Mouse (Mus musculus): ENCODE results near the gene Ripk3. TPM values are rescaled to one million over a fixed set of nuclear protein-coding genes. Genes with fewer than 3 reads are reported as not detected.

The Ripk3 gene
- total and polyA plus RNA-seq, 2 experiments from 2014 or later = 0.90 to 2.0 TPM

GRCm38 (mm10) chr14:55745861-55746237 lies 42.8 kb downstream of the Ripk3 start:
- H3K36me3 ChIP-seq (ENCODE audit: insufficient read depth) = peaks cover 24% of the 10 kb centered on the region
- H3K4me1 ChIP-seq (ENCODE audit: insufficient read depth) = 0 out of 2 replicates have a peak, but pooled peaks cover 12% of the 10 kb centered on the region
- no peak for TF ChIP-seq CTCF (IDR thresholded peaks at IDR 0.05; ENCODE audit: low read depth)
- ATAC-seq = no peak
- H3K9me3 ChIP-seq (ENCODE audit: low read length) = no peaks in the 10 kb centered on the region
- H3K27me3 ChIP-seq (ENCODE audit: insufficient read depth, low read length) = no peaks in the 10 kb centered on the region
- no peak for DNase-seq
- peak overlapping the region; percentile 62; the same call in 1 of the 2 replicates for H3K27ac ChIP-seq (ENCODE audit: low read depth, low read length)
- 0% methylated on average over 31 of the region's 31 CpGs for WGBS
- H3K4me3 ChIP-seq (ENCODE audit: low read depth, low read length) = peak overlapping the region; percentile 87
- peak overlapping the region; percentile 88 for H3K4me2 ChIP-seq (ENCODE audit: low read depth)
- H3K9ac ChIP-seq = peak overlapping the region; percentile 62

- Histone ChIP-seq H3K4me1 (ENCODE audit: insufficient read depth) (0 out of 2 replicates have a peak, but pooled peaks cover 12% of the 10 kb centered on the region), H3K36me3 (ENCODE audit: insufficient read depth) (peaks cover 24% of the 10 kb centered on the region), H3K4me3 (ENCODE audit: low read depth, low read length) (peak within 1 kb of the TSS; percentile 87), H3K9me3 (ENCODE audit: low read length) (no peaks in the 10 kb centered on the region), H3K9ac (peak within 1 kb of the TSS; percentile 62), H3K4me2 (ENCODE audit: low read depth) (peak within 1 kb of the TSS; percentile 88), H3K27ac (ENCODE audit: low read depth, low read length) (peak within 1 kb of the TSS; percentile 62; the same call in 1 of the 2 replicates), H3K27me3 (ENCODE audit: insufficient read depth, low read length) (no peaks in the 10 kb centered on the region)
- no peak for TF ChIP-seq CTCF (IDR thresholded peaks at IDR 0.05; ENCODE audit: low read depth)
- ATAC-seq (peak; percentile 92), DNase-seq (peak; percentile 89)
- WGBS = 2% methylated on average over 42 of the region's 48 CpGs
Observed at GRCm38 (mm10) chr14:55745180-55745860, 43.3 kb downstream of the Ripk3 start, which contains the start of the genes Dhrs1 and Nop9. Gene Dhrs1 (minus strand): TSS chr14:55745690. Gene Nop9 (plus strand): TSS chr14:55745693.

DNA sequence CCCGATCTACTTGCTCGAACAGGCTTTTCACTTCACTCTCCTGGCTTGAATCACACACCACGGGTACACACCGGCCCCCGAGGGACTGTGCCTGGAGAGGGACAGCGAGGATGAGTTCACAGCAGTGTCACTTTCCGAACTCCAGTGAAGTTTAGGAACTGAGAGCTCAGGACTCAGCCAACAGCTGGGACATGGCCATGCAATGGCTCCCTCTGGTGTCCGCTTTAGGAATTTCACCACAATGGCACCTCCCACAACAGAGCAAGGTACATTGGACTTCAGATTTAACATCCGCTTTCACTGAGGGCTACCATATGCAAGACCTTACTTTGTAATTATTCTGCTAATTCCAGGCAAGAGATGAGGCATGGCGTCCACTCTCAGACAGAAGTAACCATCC lies 45.0 kb downstream of the Ripk3 start:
- peak; percentile 98 for TF ChIP-seq CTCF (IDR thresholded peaks at IDR 0.05; ENCODE audit: low read depth)
- H3K4me1 ChIP-seq (ENCODE audit: insufficient read depth) = 0 out of 2 replicates have a peak, but pooled peaks cover 12% of the 10 kb centered on the region
- peak overlapping the region; percentile 2; the same call in 1 of the 2 replicates for H3K4me3 ChIP-seq (ENCODE audit: low read depth, low read length)
- H3K9ac ChIP-seq = no peak overlapping the region
- no peak overlapping the region for H3K27ac ChIP-seq (ENCODE audit: low read depth, low read length)
- no peaks in the 10 kb centered on the region for H3K9me3 ChIP-seq (ENCODE audit: low read length)
- 16% methylated on average over 10 of the region's 10 CpGs for whole genome bisulfite sequencing
- H3K4me2 ChIP-seq (ENCODE audit: low read depth) = peak overlapping the region; percentile 19; the same call in 1 of the 2 replicates
- DNase-seq (peak; percentile 86), ATAC-seq (peak; percentile 73)
- no peaks in the 10 kb centered on the region for H3K27me3 ChIP-seq (ENCODE audit: insufficient read depth, low read length)
- peaks cover 27% of the 10 kb centered on the region for H3K36me3 ChIP-seq (ENCODE audit: insufficient read depth)

- Histone ChIP-seq H3K4me3 (ENCODE audit: low read depth, low read length) (no peak overlapping the region), H3K9me3 (ENCODE audit: low read length) (no peaks in the 10 kb centered on the region), H3K4me2 (ENCODE audit: low read depth) (no peak overlapping the region), H3K4me1 (ENCODE audit: insufficient read depth) (no peaks in the 10 kb centered on the region), H3K27ac (ENCODE audit: low read depth, low read length) (no peak overlapping the region), H3K9ac (no peak overlapping the region), H3K36me3 (ENCODE audit: insufficient read depth) (peaks cover 33% of the 10 kb centered on the region), H3K27me3 (ENCODE audit: insufficient read depth, low read length) (no peaks in the 10 kb centered on the region)
- DNase-seq (no peak), ATAC-seq (no peak)
- TF ChIP-seq CTCF (IDR thresholded peaks at IDR 0.05; ENCODE audit: low read depth) = no peak
- WGBS = 89% methylated on average over 9 of the region's 9 CpGs
Observed at GRCm38 (mm10) chr14:55737086-55737687, 51.5 kb downstream of the Ripk3 start.

DNA sequence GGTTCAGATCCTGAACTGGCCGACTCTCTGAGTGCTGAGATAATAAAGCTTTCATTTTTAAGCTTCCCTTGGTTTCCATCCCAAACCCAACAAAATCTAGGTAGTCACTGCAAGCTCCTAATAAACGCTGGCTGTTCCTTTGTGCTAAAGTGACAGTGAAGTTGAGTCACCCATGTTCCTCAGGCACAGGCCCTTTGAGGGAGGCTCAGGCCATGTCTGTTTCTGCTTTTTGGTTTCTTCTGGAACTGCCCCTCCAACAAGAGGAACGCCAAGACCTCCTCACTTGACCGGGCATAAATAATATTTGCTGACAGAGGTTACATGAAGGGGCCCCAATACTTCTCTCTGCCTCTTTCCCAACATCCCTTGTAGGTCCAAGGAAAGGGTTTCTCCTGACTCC lies 52.9 kb downstream of the Ripk3 start:
- Histone ChIP-seq H3K27ac (ENCODE audit: low read depth, low read length) (no peak overlapping the region), H3K4me3 (ENCODE audit: low read depth, low read length) (no peak overlapping the region), H3K27me3 (ENCODE audit: insufficient read depth, low read length) (no peaks in the 10 kb centered on the region), H3K36me3 (ENCODE audit: insufficient read depth) (peaks cover 26% of the 10 kb centered on the region), H3K9me3 (ENCODE audit: low read length) (no peaks in the 10 kb centered on the region), H3K9ac (no peak overlapping the region), H3K4me1 (ENCODE audit: insufficient read depth) (0 out of 2 replicates have a peak, but pooled peaks cover 4% of the 10 kb centered on the region), H3K4me2 (ENCODE audit: low read depth) (no peak overlapping the region)
- 82% methylated on average over 4 of the region's 4 CpGs for WGBS
- no peak for TF ChIP-seq CTCF (IDR thresholded peaks at IDR 0.05; ENCODE audit: low read depth)
- DNase-seq (no peak), ATAC-seq (no peak)

DNA sequence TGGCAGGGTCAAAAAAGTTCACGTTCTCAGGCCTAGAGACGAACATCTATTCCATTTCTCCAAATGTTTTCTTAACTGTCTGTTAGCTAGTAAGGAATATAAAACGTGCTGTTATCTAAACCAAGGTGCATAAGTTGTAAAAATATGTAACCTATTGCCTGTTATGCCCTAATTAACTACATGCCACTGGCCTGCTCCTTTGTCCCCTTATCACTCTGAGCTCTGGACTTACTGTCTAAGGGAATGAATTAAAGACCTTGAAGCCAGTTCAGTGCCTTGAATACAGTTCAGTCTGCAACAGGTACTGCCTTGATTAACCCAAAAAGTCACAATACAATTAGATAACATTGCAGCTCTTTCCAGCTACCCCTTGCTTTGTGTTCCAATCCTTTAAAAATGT lies 53.3 kb downstream of the Ripk3 start:
- 76% methylated on average over 3 of the region's 3 CpGs for WGBS
- ATAC-seq = no peak
- no peak overlapping the region for H3K4me3 ChIP-seq (ENCODE audit: low read depth, low read length)

More for the DNA sequence above, 53.3 kb downstream of the Ripk3 start:
- no peaks in the 10 kb centered on the region for H3K9me3 ChIP-seq (ENCODE audit: low read length)
- no peak for TF ChIP-seq CTCF (IDR thresholded peaks at IDR 0.05; ENCODE audit: low read depth)
- no peak overlapping the region for H3K9ac ChIP-seq
- H3K36me3 ChIP-seq (ENCODE audit: insufficient read depth) = peaks cover 22% of the 10 kb centered on the region
- DNase-seq = no peak
- H3K27me3 ChIP-seq (ENCODE audit: insufficient read depth, low read length) = no peaks in the 10 kb centered on the region
- 0 out of 2 replicates have a peak, but pooled peaks cover 9% of the 10 kb centered on the region for H3K4me1 ChIP-seq (ENCODE audit: insufficient read depth)
- H3K4me2 ChIP-seq (ENCODE audit: low read depth) = no peak overlapping the region
- no peak overlapping the region for H3K27ac ChIP-seq (ENCODE audit: low read depth, low read length)

Other genes with a start within 250 kb of the Ripk3 start
Only the 30 nearest of the 35 such genes appear.
- gene Fitm1, start 213.2 kb downstream of the Ripk3 start, total RNA-seq (2014; rRNA removed) = 0.23 TPM in 1 of 2 replicates, not detected in the other
- 0.20 and 0.22 TPM in 2 replicates for gene Fitm1, start 213.2 kb downstream of the Ripk3 start, polyA plus RNA-seq (2015; fragmentation: Nextera tagmentation; extraction: Ambion mirVana)
- 136 and 138 TPM in 2 replicates for gene Psme1, start 210.7 kb downstream of the Ripk3 start, total RNA-seq (2014; rRNA removed)
- gene Psme1, start 210.7 kb downstream of the Ripk3 start, polyA plus RNA-seq (2015; fragmentation: Nextera tagmentation; extraction: Ambion mirVana) = 219 and 238 TPM in 2 replicates
- gene Emc9, start 203.6 kb downstream of the Ripk3 start, total RNA-seq (2014; rRNA removed) = 25.2 and 31.5 TPM in 2 replicates
- gene Emc9, start 203.6 kb downstream of the Ripk3 start, polyA plus RNA-seq (2015; fragmentation: Nextera tagmentation; extraction: Ambion mirVana) = 53.2 and 55.6 TPM in 2 replicates
- gene Psme2, start 197.8 kb downstream of the Ripk3 start, total RNA-seq (2014; rRNA removed) = 76.2 and 137 TPM in 2 replicates
- 171 and 193 TPM in 2 replicates for gene Psme2, start 197.8 kb downstream of the Ripk3 start, polyA plus RNA-seq (2015; fragmentation: Nextera tagmentation; extraction: Ambion mirVana)
- gene Rnf31, start 197.2 kb downstream of the Ripk3 start, total RNA-seq (2014; rRNA removed) = 13.5 and 24.2 TPM in 2 replicates
- 17.0 and 18.9 TPM in 2 replicates for gene Rnf31, start 197.2 kb downstream of the Ripk3 start, polyA plus RNA-seq (2015; fragmentation: Nextera tagmentation; extraction: Ambion mirVana)
- 16.8 and 18.1 TPM in 2 replicates for gene Irf9, start 185.3 kb downstream of the Ripk3 start, total RNA-seq (2014; rRNA removed)
- 5.6 and 7.0 TPM in 2 replicates for gene Irf9, start 185.3 kb downstream of the Ripk3 start, polyA plus RNA-seq (2015; fragmentation: Nextera tagmentation; extraction: Ambion mirVana)
- gene Rec8, start 170.8 kb downstream of the Ripk3 start, total RNA-seq (2014; rRNA removed) = 8.5 and 9.2 TPM in 2 replicates
- 5.9 and 7.2 TPM in 2 replicates for gene Rec8, start 170.8 kb downstream of the Ripk3 start, polyA plus RNA-seq (2015; fragmentation: Nextera tagmentation; extraction: Ambion mirVana)
- 79.8 and 92.0 TPM in 2 replicates for gene Ipo4, start 152.9 kb downstream of the Ripk3 start, total RNA-seq (2014; rRNA removed)
- 82.4 and 90.9 TPM in 2 replicates for gene Ipo4, start 152.9 kb downstream of the Ripk3 start, polyA plus RNA-seq (2015; fragmentation: Nextera tagmentation; extraction: Ambion mirVana)
- gene Gm49378, start 151.0 kb downstream of the Ripk3 start, total RNA-seq (2014; rRNA removed) = 2.1 and 6.4 TPM in 2 replicates
- gene Gm49378, start 151.0 kb downstream of the Ripk3 start, polyA plus RNA-seq (2015; fragmentation: Nextera tagmentation; extraction: Ambion mirVana) = 0.97 and 1.0 TPM in 2 replicates
- 26.5 and 33.4 TPM in 2 replicates for gene Tm9sf1, start 145.1 kb downstream of the Ripk3 start, total RNA-seq (2014; rRNA removed)
- 36.0 and 48.4 TPM in 2 replicates for gene Tm9sf1, start 145.1 kb downstream of the Ripk3 start, polyA plus RNA-seq (2015; fragmentation: Nextera tagmentation; extraction: Ambion mirVana)
- 0.43 and 0.46 TPM in 2 replicates for gene Tssk4, start 138.7 kb downstream of the Ripk3 start, total RNA-seq (2014; rRNA removed)
- 0.22 and 0.23 TPM in 2 replicates for gene Tssk4, start 138.7 kb downstream of the Ripk3 start, polyA plus RNA-seq (2015; fragmentation: Nextera tagmentation; extraction: Ambion mirVana)
- gene Mdp1, start 128.4 kb downstream of the Ripk3 start, total RNA-seq (2014; rRNA removed) = 50.8 and 51.5 TPM in 2 replicates
- 60.0 and 63.5 TPM in 2 replicates for gene Mdp1, start 128.4 kb downstream of the Ripk3 start, polyA plus RNA-seq (2015; fragmentation: Nextera tagmentation; extraction: Ambion mirVana)
- 19.9 and 26.9 TPM in 2 replicates for gene Gmpr2, start 116.9 kb downstream of the Ripk3 start, total RNA-seq (2014; rRNA removed)
- gene Gmpr2, start 116.9 kb downstream of the Ripk3 start, polyA plus RNA-seq (2015; fragmentation: Nextera tagmentation; extraction: Ambion mirVana) = 37.3 and 40.9 TPM in 2 replicates
- gene Nedd8, start 116.7 kb downstream of the Ripk3 start, total RNA-seq (2014; rRNA removed) = 132 and 192 TPM in 2 replicates
- 593 and 742 TPM in 2 replicates for gene Nedd8, start 116.7 kb downstream of the Ripk3 start, polyA plus RNA-seq (2015; fragmentation: Nextera tagmentation; extraction: Ambion mirVana)
- 16.9 and 26.3 TPM in 2 replicates for gene Tinf2, start 107.0 kb downstream of the Ripk3 start, total RNA-seq (2014; rRNA removed)
- 18.8 and 21.5 TPM in 2 replicates for gene Tinf2, start 107.0 kb downstream of the Ripk3 start, polyA plus RNA-seq (2015; fragmentation: Nextera tagmentation; extraction: Ambion mirVana)
- 0.05 and 0.15 TPM in 2 replicates for gene Tgm1, start 74.9 kb downstream of the Ripk3 start, total RNA-seq (2014; rRNA removed)
- gene Tgm1, start 74.9 kb downstream of the Ripk3 start, polyA plus RNA-seq (2015; fragmentation: Nextera tagmentation; extraction: Ambion mirVana) = 0.15 and 0.21 TPM in 2 replicates
- gene Rabggta, start 66.6 kb downstream of the Ripk3 start, total RNA-seq (2014; rRNA removed) = 72.8 and 73.3 TPM in 2 replicates
- 49.4 and 56.9 TPM in 2 replicates for gene Rabggta, start 66.6 kb downstream of the Ripk3 start, polyA plus RNA-seq (2015; fragmentation: Nextera tagmentation; extraction: Ambion mirVana)
- 70.4 and 83.8 TPM in 2 replicates for gene Dhrs1, start 43.2 kb downstream of the Ripk3 start, total RNA-seq (2014; rRNA removed)
- gene Dhrs1, start 43.2 kb downstream of the Ripk3 start, polyA plus RNA-seq (2015; fragmentation: Nextera tagmentation; extraction: Ambion mirVana) = 83.3 and 86.0 TPM in 2 replicates
- 23.3 and 34.7 TPM in 2 replicates for gene Nop9, start 43.2 kb downstream of the Ripk3 start, total RNA-seq (2014; rRNA removed)
- 21.4 and 25.6 TPM in 2 replicates for gene Nop9, start 43.2 kb downstream of the Ripk3 start, polyA plus RNA-seq (2015; fragmentation: Nextera tagmentation; extraction: Ambion mirVana)
- gene Cideb, start 30.4 kb downstream of the Ripk3 start, total RNA-seq (2014; rRNA removed) = 0.23 and 0.43 TPM in 2 replicates
- 0.20 and 0.54 TPM in 2 replicates for gene Cideb, start 30.4 kb downstream of the Ripk3 start, polyA plus RNA-seq (2015; fragmentation: Nextera tagmentation; extraction: Ambion mirVana)
- gene Ltb4r2, start 27.4 kb downstream of the Ripk3 start, total RNA-seq (2014; rRNA removed) = 0.38 TPM in 2 replicates
- gene Ltb4r2, start 27.4 kb downstream of the Ripk3 start, polyA plus RNA-seq (2015; fragmentation: Nextera tagmentation; extraction: Ambion mirVana) = 0.65 and 1.1 TPM in 2 replicates
- gene Ltb4r1, start 22.9 kb downstream of the Ripk3 start, total RNA-seq (2014; rRNA removed) = 0.38 and 0.48 TPM in 2 replicates
- gene Ltb4r1, start 22.9 kb downstream of the Ripk3 start, polyA plus RNA-seq (2015; fragmentation: Nextera tagmentation; extraction: Ambion mirVana) = 0.90 and 0.99 TPM in 2 replicates
- gene Adcy4, start 4.8 kb downstream of the Ripk3 start, total RNA-seq (2014; rRNA removed) = 1.6 and 3.6 TPM in 2 replicates
- 1.6 and 1.7 TPM in 2 replicates for gene Adcy4, start 4.8 kb downstream of the Ripk3 start, polyA plus RNA-seq (2015; fragmentation: Nextera tagmentation; extraction: Ambion mirVana)
- gene Nfatc4, start 34.3 kb upstream of the Ripk3 start, total RNA-seq (2014; rRNA removed) = 6.0 and 11.9 TPM in 2 replicates
- 3.2 and 3.9 TPM in 2 replicates for gene Nfatc4, start 34.3 kb upstream of the Ripk3 start, polyA plus RNA-seq (2015; fragmentation: Nextera tagmentation; extraction: Ambion mirVana)
- gene Nynrin, start 65.1 kb upstream of the Ripk3 start, total RNA-seq (2014; rRNA removed) = 24.2 and 28.5 TPM in 2 replicates
- gene Nynrin, start 65.1 kb upstream of the Ripk3 start, polyA plus RNA-seq (2015; fragmentation: Nextera tagmentation; extraction: Ambion mirVana) = 4.4 and 5.5 TPM in 2 replicates
- gene Cbln3, start 95.5 kb upstream of the Ripk3 start, total RNA-seq (2014; rRNA removed) = 0.29 and 0.46 TPM in 2 replicates
- gene Cbln3, start 95.5 kb upstream of the Ripk3 start, polyA plus RNA-seq (2015; fragmentation: Nextera tagmentation; extraction: Ambion mirVana) = 0.24 and 0.33 TPM in 2 replicates
- 13.6 and 20.0 TPM in 2 replicates for gene Khnyn, start 96.1 kb upstream of the Ripk3 start, total RNA-seq (2014; rRNA removed)
- 3.2 and 5.3 TPM in 2 replicates for gene Khnyn, start 96.1 kb upstream of the Ripk3 start, polyA plus RNA-seq (2015; fragmentation: Nextera tagmentation; extraction: Ambion mirVana)
- 96.2 and 103 TPM in 2 replicates for gene Sdr39u1, start 111.4 kb upstream of the Ripk3 start, total RNA-seq (2014; rRNA removed)
- 131 and 132 TPM in 2 replicates for gene Sdr39u1, start 111.4 kb upstream of the Ripk3 start, polyA plus RNA-seq (2015; fragmentation: Nextera tagmentation; extraction: Ambion mirVana)
- gene Cma1, start 155.8 kb upstream of the Ripk3 start, total RNA-seq (2014; rRNA removed) = 0.76 and 2.6 TPM in 2 replicates
- 3.7 and 4.4 TPM in 2 replicates for gene Cma1, start 155.8 kb upstream of the Ripk3 start, polyA plus RNA-seq (2015; fragmentation: Nextera tagmentation; extraction: Ambion mirVana)
- gene Cma2, start 162.1 kb upstream of the Ripk3 start, total RNA-seq (2014; rRNA removed) = not detected in 2 replicates
- not detected in 2 replicates for gene Cma2, start 162.1 kb upstream of the Ripk3 start, polyA plus RNA-seq (2015; fragmentation: Nextera tagmentation; extraction: Ambion mirVana)

All from forebrain, postnatal 0 days (tissue).